Mouse (Mus musculus) intestine, embryonic 15.5 days (tissue): ENCODE measurements around the gene Cyp2d10. TPM values are rescaled to one million over a fixed set of nuclear protein-coding genes. Genes with fewer than 3 reads are reported as not detected.
"Not testable (repeated sequence)": the region's sequence is repeated elsewhere in the genome, so short reads cannot be mapped to it uniquely, and the experiment has no call there.

Experiments used
- ATAC-seq: fragments of 200-750 bp; cut with Nextera tagmentation; 2 replicates; pipeline ENCODE4 v1.8.0; 2017; ENCODE audit warnings: moderate TSS enrichment, moderate library complexity
- H3K27ac ChIP-seq: fragments of 300-500 bp; sonication (generic); 2 replicates; pipeline ENCODE4 v1.5.1; 2015; ENCODE audit warnings: mild to moderate bottlenecking, inconsistent platforms
- H3K27me3 ChIP-seq: fragments of 300-500 bp; sonication (generic); replicated peaks from 2 replicates; pipeline ENCODE4 v1.6.1; 2015; ENCODE audit warnings: inconsistent platforms
- H3K36me3 ChIP-seq: fragments of 300-500 bp; sonication (generic); 2 replicates; pipeline ENCODE4 v1.6.1; 2015; ENCODE audit warnings: inconsistent platforms
- H3K4me1 ChIP-seq: fragments of 300-500 bp; sonication (generic); replicated peaks from 2 replicates; pipeline ENCODE4 v1.6.1; 2015; ENCODE audit warnings: inconsistent platforms
- H3K4me2 ChIP-seq: fragments of 300-500 bp; sonication (generic); replicated peaks from 2 replicates; pipeline ENCODE4 v1.6.1; 2015; ENCODE audit warnings: mild to moderate bottlenecking, inconsistent platforms
- H3K4me3 ChIP-seq: fragments of 300-500 bp; sonication (generic); replicated peaks from 2 replicates; pipeline ENCODE4 v1.5.1; 2015; ENCODE audit warnings: inconsistent platforms
- H3K9ac ChIP-seq: fragments of 300-500 bp; sonication (generic); 2 replicates; pipeline ENCODE4 v1.6.1; 2015; ENCODE audit warnings: inconsistent platforms
- H3K9me3 ChIP-seq: fragments of 300-500 bp; sonication (generic); 2 replicates; pipeline ENCODE4 v1.6.1; 2016; ENCODE audit warnings: inconsistent platforms
- WGBS: fragments of 180-500 bp; shearing (Covaris S2); methylation state at CpG from one replicate; pipeline ENCODE4 v1.1.7; 2015; 5-methylcytosine and 5-hydroxymethylcytosine counted together
- polyA plus RNA-seq: library from polyadenylated mRNA; unstranded; fragments of >200 nt; fragmentation: Nextera tagmentation; extraction: Ambion mirVana; gene quantifications from 2 replicates; pipeline ENCODE4 v1.2.1, GENCODE M21; 2015

Gene Cyp2d10
- polyA plus RNA-seq, 1 experiment from 2014 or later, result 1.0 TPM

DNA sequence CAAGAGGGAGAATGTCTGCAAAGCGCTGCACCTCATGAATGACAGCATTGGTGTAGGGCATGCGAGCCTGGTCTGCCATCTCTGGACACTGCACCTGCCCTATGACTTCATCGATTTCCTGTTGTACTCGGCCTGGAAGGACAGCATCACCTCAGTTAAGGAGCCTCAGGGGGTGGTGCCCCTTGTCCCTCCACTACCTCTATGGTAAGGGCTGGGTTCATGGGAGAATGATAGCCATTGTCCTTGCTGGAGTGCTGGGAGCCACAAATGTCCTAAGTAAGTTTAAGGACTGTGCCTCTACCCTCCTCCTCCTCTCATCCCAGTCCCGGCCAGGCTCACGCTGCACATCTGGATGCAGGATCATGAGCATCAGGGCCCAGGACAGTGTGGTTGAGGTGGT lies 34.5 kb downstream of the Cyp2d10 start:
- 84% methylated on average over 6 of the region's 6 CpGs for WGBS

DNA sequence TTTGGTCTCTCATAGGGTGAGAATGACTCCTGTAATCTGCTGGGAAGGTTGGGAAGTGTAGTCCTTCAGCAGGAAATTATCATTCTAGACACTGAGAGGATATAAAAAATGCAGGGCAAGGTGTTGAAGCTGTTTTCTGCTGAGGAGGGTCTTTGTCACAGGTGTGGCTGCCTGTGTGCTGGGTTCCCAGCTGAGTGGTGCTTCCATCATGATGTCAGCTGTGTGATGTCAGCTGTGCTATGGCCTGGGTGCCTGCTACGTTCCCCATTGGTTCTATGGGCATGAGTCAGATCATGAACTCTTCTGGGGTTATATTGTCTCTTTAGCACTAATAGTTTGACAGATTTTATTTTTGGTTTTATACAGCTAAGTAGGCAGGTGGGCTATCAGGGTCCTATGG lies 38.1 kb downstream of the Cyp2d10 start:
- H3K27ac ChIP-seq, result no peak overlapping the region
- H3K4me2 ChIP-seq, result no peak overlapping the region
- 0 out of 2 replicates have a peak, but pooled peaks cover 3% of the 10 kb centered on the region for H3K36me3 ChIP-seq
- no peak overlapping the region for H3K4me3 ChIP-seq
- WGBS, result 88% methylated on average over 1 of the region's 1 CpGs
- no peak overlapping the region for H3K9ac ChIP-seq
- no peak for ATAC-seq
- no peaks in the 10 kb centered on the region for H3K4me1 ChIP-seq
- H3K9me3 ChIP-seq, result no peaks in the 10 kb centered on the region
- no peaks in the 10 kb centered on the region for H3K27me3 ChIP-seq

More for the DNA sequence above, 34.5 kb downstream of the Cyp2d10 start:
- no peak overlapping the region for H3K9ac ChIP-seq
- H3K4me1 ChIP-seq, result 0 out of 2 replicates have a peak, but pooled peaks cover 1% of the 10 kb centered on the region
- no peak overlapping the region for H3K4me3 ChIP-seq
- ATAC-seq, result no peak
- no peak overlapping the region for H3K4me2 ChIP-seq
- H3K9me3 ChIP-seq, result no peaks in the 10 kb centered on the region
- H3K36me3 ChIP-seq, result 0 out of 2 replicates have a peak, but pooled peaks cover 3% of the 10 kb centered on the region
- no peak overlapping the region for H3K27ac ChIP-seq
- H3K27me3 ChIP-seq, result no peaks in the 10 kb centered on the region

DNA sequence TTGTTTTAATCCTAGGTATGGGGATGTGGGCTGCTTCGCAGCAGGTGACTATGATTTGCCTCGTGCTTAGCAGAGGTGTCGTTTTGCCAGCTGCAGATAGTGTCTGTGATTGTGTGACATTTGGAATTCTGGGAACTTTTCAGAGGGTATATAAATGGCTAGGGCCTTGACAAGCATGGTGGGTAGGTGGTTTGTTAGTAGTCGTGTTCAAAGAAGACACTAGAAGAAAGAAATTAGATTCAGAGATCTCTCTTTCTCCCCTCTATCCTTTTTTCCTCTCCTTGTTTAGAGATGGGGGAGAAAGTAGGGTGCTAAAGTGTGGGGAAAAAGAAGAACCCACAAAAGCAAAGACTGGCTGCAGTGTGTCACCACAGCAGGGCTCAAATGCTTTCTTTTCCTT lies 38.8 kb downstream of the Cyp2d10 start:
- H3K27me3 ChIP-seq, result no peaks in the 10 kb centered on the region
- H3K27ac ChIP-seq, result no peak overlapping the region
- WGBS, result 91% methylated on average over 4 of the region's 4 CpGs
- H3K4me3 ChIP-seq, result no peak overlapping the region
- H3K9ac ChIP-seq, result no peak overlapping the region
- no peaks in the 10 kb centered on the region for H3K4me1 ChIP-seq
- H3K4me2 ChIP-seq, result no peak overlapping the region
- no peaks in the 10 kb centered on the region for H3K9me3 ChIP-seq
- H3K36me3 ChIP-seq, result no peaks in the 10 kb centered on the region
- no peak for ATAC-seq

DNA sequence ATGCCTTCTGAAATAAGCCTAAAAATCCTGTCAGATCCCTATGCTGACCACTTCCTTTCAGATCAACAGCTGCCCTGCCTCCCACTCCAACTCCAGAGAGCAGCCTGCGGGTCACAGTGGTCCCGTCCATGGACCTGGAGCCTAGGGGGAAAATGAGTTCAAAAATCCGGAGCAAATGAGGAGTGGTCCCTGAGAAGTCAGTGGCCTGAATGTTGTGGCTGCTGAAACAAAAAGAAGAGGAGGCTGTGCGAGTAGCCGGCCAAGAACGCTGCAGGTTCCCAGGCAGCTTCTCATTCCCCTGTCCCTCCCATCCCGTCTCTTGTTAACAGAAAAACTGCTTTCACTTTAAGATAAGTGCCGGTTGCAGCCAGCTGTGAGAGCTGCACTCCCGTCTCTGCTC lies 42.4 kb downstream of the Cyp2d10 start:
- peak overlapping the region; percentile 34; the same call in 1 of the 2 replicates for H3K4me2 ChIP-seq
- ATAC-seq, H3K4me1 ChIP-seq, H3K9ac ChIP-seq, H3K27ac ChIP-seq, H3K9me3 ChIP-seq, H3K27me3 ChIP-seq, H3K36me3 ChIP-seq, H3K4me3 ChIP-seq: not testable (repeated sequence)
- 13% methylated on average over 6 of the region's 9 CpGs for WGBS

DNA sequence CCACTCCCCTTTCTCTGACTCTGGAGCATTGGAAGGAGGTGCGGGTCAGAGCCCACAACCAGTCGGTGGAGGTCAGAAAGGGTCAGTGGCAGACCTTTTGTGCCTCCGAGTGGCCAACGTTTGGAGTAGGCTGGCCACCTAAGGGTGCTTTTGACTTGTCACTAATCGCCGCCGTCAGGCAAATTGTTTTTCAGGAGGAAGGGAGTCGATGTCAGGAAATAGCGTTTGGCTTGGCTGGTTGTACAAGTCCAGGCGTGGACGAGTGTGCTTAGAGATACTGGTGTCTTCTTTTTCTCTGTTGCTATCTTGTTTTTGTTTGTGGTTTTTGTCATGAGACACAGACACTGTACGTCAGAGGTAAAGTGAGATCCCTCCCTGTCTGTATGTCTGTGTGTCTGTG lies 43.2 kb downstream of the Cyp2d10 start:
- 70% methylated on average over 8 of the region's 12 CpGs for WGBS
- H3K9ac ChIP-seq, H3K9me3 ChIP-seq, H3K4me1 ChIP-seq, ATAC-seq, H3K27ac ChIP-seq, H3K4me2 ChIP-seq, H3K27me3 ChIP-seq, H3K4me3 ChIP-seq, H3K36me3 ChIP-seq: not testable (repeated sequence)

DNA sequence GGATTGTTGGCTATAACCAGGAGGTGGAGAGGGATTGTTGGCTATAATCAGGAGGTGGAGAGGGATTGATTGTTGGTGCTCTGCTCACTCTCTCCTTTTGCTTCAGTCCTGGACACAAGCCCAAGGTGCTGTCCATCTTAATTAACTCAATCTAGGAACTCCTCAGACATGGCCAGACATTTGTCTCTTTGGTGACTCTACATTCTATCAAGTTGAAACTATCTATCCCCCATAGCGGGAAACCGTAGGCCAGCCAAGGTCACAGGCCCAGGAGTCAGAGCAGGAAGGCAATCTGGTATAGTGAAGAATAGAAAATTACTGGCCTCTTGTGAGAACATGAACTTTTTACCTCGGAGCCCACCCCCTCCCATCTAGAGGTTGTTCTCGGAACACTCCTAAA lies 44.8 kb downstream of the Cyp2d10 start:
- no peaks in the 10 kb centered on the region for H3K36me3 ChIP-seq
- WGBS, result 72% methylated on average over 4 of the region's 4 CpGs
- no peak overlapping the region for H3K4me3 ChIP-seq
- H3K4me2 ChIP-seq, result no peak overlapping the region
- H3K27me3 ChIP-seq, result no peaks in the 10 kb centered on the region
- no peaks in the 10 kb centered on the region for H3K9me3 ChIP-seq
- no peak overlapping the region for H3K9ac ChIP-seq
- ATAC-seq, result no peak
- H3K27ac ChIP-seq, result no peak overlapping the region
- H3K4me1 ChIP-seq, result peaks cover 9% of the 10 kb centered on the region

DNA sequence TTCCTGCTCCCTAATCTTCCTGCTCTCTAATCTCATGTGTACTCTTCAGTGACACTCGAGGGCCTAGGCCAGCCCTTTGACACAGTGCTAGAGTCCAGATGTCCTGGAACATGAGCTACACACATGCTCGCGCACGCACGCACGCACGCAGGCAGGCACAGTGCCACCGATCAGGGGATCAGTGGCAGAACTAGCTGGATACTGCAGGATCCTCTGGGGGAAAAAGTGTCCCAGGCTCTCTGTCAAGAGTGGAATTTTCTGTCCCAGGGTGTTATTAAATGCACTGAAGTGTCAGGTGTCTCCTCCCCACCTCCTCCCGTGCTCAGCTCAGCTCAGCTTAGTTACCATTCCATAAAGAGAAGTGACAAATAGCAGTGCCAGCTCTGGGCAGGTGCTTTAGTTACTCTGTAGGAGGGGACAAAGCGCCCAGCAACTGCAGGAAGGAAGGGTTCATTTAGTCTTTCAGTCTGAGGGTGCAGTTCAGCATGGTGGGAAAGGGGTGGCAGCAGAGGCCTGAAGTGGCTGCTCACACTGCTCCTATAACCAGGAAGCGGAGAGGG lies 45.5 kb downstream of the Cyp2d10 start:
- H3K4me2 ChIP-seq, result no peak overlapping the region
- no peak overlapping the region for H3K9ac ChIP-seq
- peaks cover 9% of the 10 kb centered on the region for H3K4me1 ChIP-seq
- WGBS, result 70% methylated on average over 11 of the region's 11 CpGs
- H3K36me3 ChIP-seq, result no peaks in the 10 kb centered on the region
- H3K27me3 ChIP-seq, result no peaks in the 10 kb centered on the region
- H3K4me3 ChIP-seq, result no peak overlapping the region
- H3K27ac ChIP-seq, result peak overlapping the region; percentile 68
- peak; percentile 93 for ATAC-seq
- H3K9me3 ChIP-seq, result no peaks in the 10 kb centered on the region

DNA sequence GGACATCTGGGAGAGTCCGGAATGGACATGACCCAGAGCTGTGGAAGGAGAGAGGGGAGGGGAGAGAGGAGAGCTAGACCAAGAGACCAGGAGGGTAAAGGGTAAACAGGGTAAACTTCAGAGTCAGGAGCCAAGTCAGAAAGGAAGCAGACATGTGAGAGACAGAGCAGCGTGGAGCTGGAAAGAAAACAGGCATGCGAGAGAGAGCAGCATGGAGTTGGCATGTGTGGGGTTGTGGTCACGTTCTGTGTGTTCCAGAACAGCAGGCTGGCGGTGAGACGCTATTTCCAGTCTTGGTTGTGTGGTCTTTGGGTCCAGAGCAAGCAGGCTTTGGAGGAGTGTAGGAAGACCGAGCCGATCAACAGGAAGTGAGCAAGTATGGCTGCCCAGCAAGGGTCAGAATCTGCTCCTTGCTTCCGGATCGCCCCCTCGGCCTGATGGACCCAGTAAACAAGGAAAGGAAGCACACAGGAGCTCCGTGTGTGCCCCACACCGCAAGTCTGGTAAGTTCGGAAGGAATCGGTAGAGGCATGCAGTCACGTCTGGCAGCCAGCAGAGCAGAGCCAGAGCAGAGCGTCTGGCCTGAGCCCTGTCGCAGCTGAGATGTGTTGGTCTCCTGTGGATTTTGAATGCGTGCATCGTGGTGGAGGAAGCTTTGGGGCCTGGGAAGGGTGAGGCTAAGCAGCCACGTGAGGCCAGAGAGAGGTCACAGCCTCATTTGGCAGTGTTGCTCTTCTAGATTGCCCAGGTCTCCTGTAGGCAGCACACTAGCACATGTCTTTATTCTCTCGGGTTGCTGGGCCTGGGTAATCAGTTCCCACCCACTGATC lies 48.3 kb downstream of the Cyp2d10 start:
- ATAC-seq, result no peak
- Histone ChIP-seq H3K27ac (peak overlapping the region; percentile 6; the same call in 1 of the 2 replicates), H3K9me3 (no peaks in the 10 kb centered on the region), H3K4me3 (no peak overlapping the region), H3K9ac (no peak overlapping the region), H3K4me2 (0 out of 2 replicates have a peak overlapping the region, but pooled peaks have one; percentile 14), H3K27me3 (no peaks in the 10 kb centered on the region), H3K4me1 (peaks cover 12% of the 10 kb centered on the region), H3K36me3 (no peaks in the 10 kb centered on the region)
- 49% methylated on average over 22 of the region's 22 CpGs for WGBS

DNA sequence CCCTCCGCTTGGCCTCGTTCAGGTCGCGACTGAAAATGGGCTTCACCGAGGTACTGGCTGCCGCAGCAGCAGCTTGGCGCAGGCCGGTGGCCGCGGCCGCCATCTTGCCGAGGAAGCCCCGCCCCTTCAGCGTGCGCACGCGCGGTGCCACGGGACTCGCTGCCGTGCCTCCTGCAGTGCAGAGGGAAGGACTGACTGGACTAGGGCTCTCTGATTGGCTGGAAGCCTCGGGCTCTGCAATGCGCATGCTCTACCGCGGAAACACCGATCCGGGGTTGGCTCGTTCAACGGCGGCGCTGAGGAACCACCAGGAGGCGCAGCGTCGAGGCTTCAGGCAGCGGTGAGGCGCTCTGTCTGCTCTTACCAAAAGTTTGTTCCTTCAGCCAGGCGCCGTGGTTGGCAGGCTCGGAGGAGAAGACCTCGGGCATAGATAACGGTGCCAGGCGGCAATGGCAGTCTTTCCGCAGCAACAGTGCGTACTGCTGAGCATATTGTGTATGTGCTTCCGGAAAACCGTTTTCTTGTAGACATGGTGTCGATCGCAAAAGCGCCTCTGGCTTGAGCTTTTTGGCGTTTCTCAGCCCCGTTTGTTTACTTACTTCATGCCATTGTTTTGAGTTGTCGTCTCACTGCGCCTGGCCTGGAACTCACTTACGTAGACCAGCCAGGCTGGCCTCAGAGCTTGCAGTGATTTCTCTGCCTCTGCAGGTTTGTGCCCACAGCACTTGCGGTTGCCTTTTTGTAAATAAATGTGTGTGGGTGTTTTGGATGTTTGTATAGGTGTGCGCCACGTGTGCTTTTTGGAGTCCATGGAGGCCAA lies 52.7 kb downstream of the Cyp2d10 start, which contains the start of gene Ndufa6:
Gene Ndufa6 (minus strand): TSS at position 197 of the 820 bp plus-strand sequence.
- H3K4me2 ChIP-seq, result peak within 1 kb of the TSS; percentile 75

DNA sequence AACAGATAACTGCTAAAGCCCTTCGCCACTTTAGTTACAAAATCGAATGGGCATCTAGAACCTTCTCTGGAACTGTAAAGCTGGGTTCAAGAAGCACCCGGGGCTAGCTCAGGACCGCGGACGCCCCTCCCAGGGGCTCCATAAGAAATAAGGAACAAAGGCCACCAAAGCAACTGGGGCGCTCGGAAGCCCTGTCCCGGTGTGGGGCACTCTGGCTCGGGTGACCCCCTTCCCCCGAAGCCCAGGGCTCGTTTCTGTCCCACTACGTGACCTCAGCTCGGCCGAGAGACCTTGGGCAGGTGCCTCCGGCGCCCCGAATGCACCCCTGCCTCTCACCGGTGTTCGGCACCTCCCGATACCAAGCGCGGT lies 53.3 kb downstream of the Cyp2d10 start:
- H3K4me1 ChIP-seq, result peaks cover 27% of the 10 kb centered on the region
- peaks cover 20% of the 10 kb centered on the region for H3K36me3 ChIP-seq
- H3K4me2 ChIP-seq, result peak overlapping the region; percentile 75
- H3K9ac ChIP-seq, result peak overlapping the region; percentile 97
- peak overlapping the region; percentile 75 for H3K27ac ChIP-seq
- H3K27me3 ChIP-seq, result no peaks in the 10 kb centered on the region
- peak; percentile 49 for ATAC-seq
- under 1% methylated on average over 23 of the region's 23 CpGs for WGBS
- H3K4me3 ChIP-seq, result peak overlapping the region; percentile 80
- H3K9me3 ChIP-seq, result no peaks in the 10 kb centered on the region

More for the DNA sequence above, 52.7 kb downstream of the Cyp2d10 start, which contains the start of gene Ndufa6:
- H3K36me3 ChIP-seq, result peaks cover 16% of the 10 kb centered on the region
- H3K9ac ChIP-seq, result peak within 1 kb of the TSS; percentile 97
- H3K4me3 ChIP-seq, result peak within 1 kb of the TSS; percentile 80
- peak; percentile 98 for ATAC-seq
- H3K27me3 ChIP-seq, result no peaks in the 10 kb centered on the region
- no peaks in the 10 kb centered on the region for H3K9me3 ChIP-seq
- 1% methylated on average over 57 of the region's 57 CpGs for WGBS
- peak within 1 kb of the TSS; percentile 86 for H3K27ac ChIP-seq
- H3K4me1 ChIP-seq, result peaks cover 28% of the 10 kb centered on the region

DNA sequence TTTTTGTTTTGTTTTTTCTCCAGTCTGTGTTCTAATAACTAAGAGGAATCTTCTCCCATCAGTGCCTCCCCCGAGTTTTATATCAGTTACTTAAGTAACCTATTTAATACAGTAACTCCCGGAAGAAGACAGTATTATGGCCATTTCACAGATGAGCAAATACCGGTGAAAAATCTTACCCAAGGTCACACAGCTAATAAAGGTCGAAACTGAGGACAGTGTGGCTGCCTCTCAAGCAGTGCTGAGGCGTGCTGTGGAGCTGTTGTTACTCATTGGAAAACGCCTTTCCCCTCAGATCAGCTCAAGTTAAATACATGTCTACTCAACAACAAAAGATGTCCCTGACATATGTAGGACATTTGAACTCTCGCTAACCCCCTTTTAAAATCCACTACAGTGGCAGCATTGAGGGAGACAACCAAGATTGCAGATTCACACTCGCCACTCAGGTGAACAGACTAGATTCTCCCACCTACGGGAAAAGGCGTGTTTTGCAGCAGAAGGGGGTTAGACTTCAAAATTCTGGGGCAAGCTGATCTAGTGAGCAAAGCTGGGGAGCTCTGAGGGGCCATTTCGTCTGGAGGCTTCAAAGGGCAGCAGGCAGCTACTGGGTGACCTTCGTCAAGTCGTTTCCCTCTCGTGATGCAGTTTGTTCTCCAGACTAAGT lies 53.8 kb downstream of the Cyp2d10 start:
- H3K4me2 ChIP-seq, result peak overlapping the region; percentile 75
- no peaks in the 10 kb centered on the region for H3K27me3 ChIP-seq
- H3K9me3 ChIP-seq, result no peaks in the 10 kb centered on the region
- H3K4me1 ChIP-seq, result peaks cover 24% of the 10 kb centered on the region; the same call in 1 of the 2 replicates
- peak overlapping the region; percentile 97 for H3K9ac ChIP-seq
- ATAC-seq, result no peak
- peak overlapping the region; percentile 80 for H3K4me3 ChIP-seq
- peaks cover 26% of the 10 kb centered on the region for H3K36me3 ChIP-seq
- 18% methylated on average over 14 of the region's 14 CpGs for WGBS
- H3K27ac ChIP-seq, result peak overlapping the region; percentile 75
